Mouse (Mus musculus): ENCODE results near the gene Lrrc1.

Gene Lrrc1

DNA sequence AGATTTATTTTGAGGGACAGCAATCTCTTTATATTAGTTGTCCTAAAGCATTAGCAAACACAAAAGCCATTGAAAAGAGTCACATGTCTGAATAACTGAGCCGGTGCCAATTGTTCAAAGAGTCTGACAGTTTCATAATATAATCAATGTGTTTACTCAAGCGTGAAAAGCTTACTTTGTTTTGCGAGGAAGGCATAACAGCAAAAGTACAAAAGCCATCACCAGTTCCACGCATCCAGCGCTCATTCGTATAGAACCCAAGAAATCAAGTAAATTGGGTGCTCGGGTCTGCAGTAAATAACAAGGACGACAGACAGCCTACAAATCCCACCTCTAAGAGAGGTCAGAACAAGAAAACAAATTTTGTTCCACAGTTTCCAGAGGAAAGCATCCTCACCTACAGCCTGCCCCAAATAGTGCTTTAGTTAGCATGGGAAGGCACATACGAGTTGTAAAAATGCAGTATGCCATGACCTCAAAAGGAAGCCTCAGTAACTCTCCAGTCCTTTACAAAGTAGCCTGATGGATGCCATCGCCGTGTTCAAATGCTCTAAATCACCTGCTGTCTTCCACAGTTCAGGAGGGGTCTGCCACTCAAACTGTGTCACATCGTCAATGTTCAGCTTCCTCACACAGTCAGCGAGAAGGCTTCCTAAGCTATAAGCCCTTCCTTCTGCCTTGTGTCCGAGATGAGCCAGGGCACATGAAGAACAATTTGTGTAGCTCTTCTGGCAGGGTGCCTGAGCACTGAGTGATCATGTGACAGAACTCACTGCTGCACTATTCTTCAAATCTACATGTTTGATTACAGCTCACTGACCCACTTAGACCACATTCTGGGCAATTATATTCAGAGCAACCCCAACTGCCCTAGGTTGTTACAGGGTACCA, 41.9 kb downstream of the Lrrc1 start:
- in situ Hi-C loops (cut with MboI; ENCODE audit: low sequenced_read_pairs) = no loop called here

DNA sequence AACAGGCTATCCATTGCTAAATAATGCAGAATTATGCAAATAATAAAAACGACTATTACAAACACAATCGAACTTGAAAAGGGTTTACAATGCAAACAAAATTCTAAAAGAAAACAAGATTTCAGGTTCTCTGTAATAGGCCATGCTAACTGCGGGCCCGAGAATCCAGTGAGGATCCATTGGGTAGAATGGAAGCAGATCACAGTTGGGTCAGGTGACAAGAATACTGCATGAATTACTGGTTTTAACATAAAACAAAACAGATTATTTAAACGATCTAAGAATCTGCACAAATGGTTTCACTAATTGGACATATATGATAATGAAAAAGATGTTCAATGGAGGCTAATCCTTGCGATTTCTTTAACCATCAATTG, 42.5 kb downstream of the Lrrc1 start:
- in situ Hi-C loops (cut with MboI; ENCODE audit: low sequenced_read_pairs) = no loop called here

GRCm38 (mm10) chr9:77499084-77499483, 45.6 kb downstream of the Lrrc1 start:
- in situ Hi-C loops (cut with MboI; ENCODE audit: low sequenced_read_pairs) = no loop called here

DNA sequence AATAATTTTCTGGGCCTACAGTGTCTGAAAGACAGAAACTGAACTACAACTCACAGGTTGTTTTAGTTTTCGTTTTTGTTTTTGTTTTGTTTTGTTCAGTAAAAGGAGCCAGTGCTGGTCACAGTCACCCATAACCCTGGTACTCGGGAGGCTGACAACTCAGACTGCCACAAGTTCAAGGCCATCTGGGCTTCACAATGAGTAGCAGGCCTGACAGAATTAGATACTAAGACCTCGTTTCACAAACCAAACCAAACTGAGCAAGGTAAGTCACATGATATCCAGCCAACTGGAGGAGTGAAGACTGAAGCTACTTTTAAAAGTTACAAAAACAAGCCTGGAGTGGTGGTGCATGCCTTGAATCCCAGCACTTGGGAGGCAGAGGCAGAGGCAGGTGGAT, 46.3 kb downstream of the Lrrc1 start:
- in situ Hi-C loops (cut with MboI; ENCODE audit: low sequenced_read_pairs) = no loop called here

- in situ Hi-C loops (cut with MboI; ENCODE audit: low sequenced_read_pairs) = no loop called here
Measured at GRCm38 (mm10) chr9:77497173-77497572, 47.5 kb downstream of the Lrrc1 start.

- in situ Hi-C loops (cut with MboI; ENCODE audit: low sequenced_read_pairs) = no loop called here
Measured at GRCm38 (mm10) chr9:77496540-77497062, 48.1 kb downstream of the Lrrc1 start.

DNA sequence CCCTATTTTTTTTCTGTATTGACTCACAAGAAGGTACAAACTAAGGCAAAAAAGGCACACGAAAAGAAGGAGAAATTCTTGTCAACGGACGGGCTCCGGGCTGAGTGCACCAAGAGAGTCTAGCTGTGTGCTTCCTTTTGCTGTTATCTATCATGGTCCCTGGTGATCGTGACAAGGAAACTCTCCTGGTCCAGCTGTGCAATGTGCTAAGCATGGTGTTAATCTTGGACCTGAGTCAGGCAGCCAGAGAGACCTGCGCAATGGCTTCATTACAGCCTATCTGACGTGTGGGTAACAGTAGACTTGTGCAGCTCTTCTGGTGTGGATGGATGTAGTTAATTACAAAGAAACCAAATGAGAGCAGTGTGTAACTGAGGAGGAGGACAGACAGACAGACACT, 50.4 kb downstream of the Lrrc1 start:
- in situ Hi-C loops (cut with MboI; ENCODE audit: low sequenced_read_pairs) = no loop called here

DNA sequence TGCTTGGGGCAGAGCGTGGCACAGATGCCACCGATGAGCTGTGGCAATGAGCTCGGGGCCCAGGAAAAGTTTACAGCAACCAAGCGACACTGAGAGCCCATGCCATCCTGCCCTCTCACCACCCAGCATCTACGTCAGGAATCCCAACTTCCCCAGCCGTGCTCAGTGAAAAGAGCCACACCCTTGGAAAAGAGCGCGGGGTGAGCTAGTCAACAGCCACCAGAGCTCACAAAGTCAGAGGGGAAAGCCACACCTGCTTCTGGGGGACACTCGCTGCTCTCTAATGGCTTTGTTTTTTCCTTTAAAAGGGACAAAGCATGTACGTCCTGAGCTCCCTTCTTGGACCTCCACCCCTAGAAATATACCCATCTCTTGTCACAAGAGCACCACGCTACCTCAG, 56.1 kb downstream of the Lrrc1 start:
- in situ Hi-C loops (cut with MboI; ENCODE audit: low sequenced_read_pairs) = no loop called here

GRCm38 (mm10) chr9:77487427-77487826, 57.2 kb downstream of the Lrrc1 start:
- in situ Hi-C loops (cut with MboI; ENCODE audit: low sequenced_read_pairs) = no loop called here

GRCm38 (mm10) chr9:77485915-77486314, 58.8 kb downstream of the Lrrc1 start:
- in situ Hi-C loops (cut with MboI; ENCODE audit: low sequenced_read_pairs) = no loop called here

DNA sequence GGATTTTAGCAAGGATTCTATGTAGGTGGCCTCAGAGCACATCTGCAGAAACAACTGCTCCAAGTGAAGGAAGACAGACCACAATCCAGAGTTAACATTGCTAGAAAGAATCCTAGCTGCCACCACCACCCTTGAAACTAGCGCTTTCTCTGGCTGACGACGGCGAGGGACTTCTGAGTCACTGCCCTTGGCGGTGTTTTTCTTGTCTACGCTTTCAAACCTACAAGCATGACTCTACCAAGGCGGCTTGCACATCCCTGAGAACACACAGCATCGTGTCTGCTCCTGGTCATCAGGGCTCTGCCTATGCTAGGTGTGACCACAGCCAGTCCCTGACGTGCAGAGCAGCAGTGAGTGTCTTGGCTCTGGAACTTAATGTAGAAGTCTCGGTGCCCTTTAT, 59.9 kb downstream of the Lrrc1 start:
- in situ Hi-C loops (cut with MboI; ENCODE audit: low sequenced_read_pairs) = no loop called here

DNA sequence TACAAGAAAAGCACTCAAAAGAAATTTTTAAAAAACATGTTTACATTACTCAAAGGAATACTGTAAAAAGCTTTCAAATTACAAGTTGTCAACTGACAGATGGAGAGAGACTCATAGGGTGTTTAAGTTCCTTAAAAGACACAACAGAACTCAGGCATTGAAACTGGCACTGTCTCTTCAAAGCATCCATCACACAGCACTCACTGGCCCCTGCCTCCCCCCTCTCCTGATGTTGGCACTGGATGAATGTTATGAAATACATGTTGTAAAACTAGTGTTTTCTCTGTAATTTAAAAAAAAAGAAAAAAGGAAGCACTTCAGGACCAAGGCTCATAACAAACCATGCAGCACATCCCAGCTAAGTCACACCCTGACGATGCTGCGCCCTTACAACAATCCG, 61.1 kb downstream of the Lrrc1 start:
- in situ Hi-C loops (cut with MboI; ENCODE audit: low sequenced_read_pairs) = no loop called here

DNA sequence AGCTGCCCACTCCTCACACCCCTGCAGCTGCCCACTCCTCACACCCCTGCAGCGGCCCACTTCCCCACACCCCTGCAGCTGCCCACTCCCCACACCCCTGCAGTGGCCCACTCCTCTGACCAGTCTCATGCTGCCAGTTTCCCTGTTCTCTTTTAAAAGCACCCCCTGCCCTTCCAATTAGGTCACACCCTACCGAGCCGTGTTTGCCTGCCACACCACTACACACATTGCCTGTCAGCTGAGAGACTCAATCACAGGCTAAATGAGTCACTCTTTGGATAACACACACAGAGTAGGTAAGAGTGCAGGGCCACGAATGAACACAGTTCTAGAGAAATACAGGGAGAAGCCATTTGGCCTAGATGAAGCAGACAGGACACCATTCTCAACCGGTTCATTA, 62.4 kb downstream of the Lrrc1 start:
- in situ Hi-C loops (cut with MboI; ENCODE audit: low sequenced_read_pairs) = no loop called here

GRCm38 (mm10) chr9:77481380-77481779, 63.3 kb downstream of the Lrrc1 start:
- in situ Hi-C loops (cut with MboI; ENCODE audit: low sequenced_read_pairs) = no loop called here

- in situ Hi-C loops (cut with MboI; ENCODE audit: low sequenced_read_pairs) = no loop called here
Measured at GRCm38 (mm10) chr9:77480574-77481319, 63.9 kb downstream of the Lrrc1 start.

DNA sequence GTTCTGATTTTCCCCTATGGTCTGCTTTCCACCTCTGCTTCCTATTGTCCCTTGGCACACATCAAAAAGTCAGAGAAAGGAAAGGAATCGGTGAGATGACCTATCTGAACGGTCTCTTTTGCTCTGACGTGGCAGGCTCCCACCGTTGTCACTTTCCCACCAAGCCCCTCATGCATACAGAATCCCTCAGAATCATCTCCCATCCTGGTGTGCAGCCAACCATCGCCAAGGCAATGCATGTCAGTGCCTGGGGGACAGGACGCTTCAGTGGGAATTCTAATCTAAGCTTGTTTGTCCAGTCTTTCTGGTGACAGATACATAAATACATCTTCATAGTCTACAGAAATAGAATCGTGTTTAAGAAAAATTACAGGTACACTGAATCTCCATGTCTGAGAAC, 64.7 kb downstream of the Lrrc1 start:
- in situ Hi-C loops (cut with MboI; ENCODE audit: low sequenced_read_pairs) = no loop called here

DNA sequence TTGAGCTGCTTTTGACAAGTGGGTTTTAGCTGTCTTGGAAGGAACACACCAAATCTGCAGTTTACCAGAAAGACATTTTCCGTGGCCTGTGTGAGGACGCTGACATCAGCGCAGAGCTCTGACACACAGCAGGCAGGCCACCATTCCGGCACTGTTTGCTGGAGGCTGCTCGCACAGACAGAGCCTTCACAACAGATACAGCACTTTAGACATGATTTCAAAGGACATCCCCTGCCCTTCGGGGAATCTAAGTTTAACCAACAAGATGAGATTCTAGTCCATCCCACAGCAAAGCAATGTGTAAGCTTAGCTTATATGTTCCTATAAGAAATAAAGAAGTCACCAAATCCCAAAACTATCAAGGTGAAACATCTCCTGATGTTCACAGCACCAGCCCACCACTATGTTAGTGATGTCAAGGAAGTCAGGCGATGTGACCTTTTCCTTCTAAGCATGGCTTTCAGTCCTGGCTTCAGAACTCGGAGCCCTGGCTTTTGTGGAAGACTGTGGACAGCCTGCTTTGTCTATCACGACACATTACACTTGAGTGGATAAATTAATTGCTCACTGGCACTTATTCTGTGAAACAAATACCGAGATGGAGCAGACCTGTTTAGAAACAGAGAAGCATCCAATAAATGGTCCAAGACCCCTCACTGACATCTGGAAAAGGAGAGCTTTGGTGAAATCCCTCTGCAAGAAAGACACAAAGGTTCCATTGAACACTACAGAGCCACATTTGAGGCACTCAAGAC, 66.3 kb downstream of the Lrrc1 start:
- in situ Hi-C loops (cut with MboI; ENCODE audit: low sequenced_read_pairs) = no loop called here

- in situ Hi-C loops (cut with MboI; ENCODE audit: low sequenced_read_pairs) = no loop called here
Measured at GRCm38 (mm10) chr9:77474535-77474934, 70.1 kb downstream of the Lrrc1 start.

GRCm38 (mm10) chr9:77472557-77472956, 72.1 kb downstream of the Lrrc1 start:
- in situ Hi-C loops (cut with MboI; ENCODE audit: low sequenced_read_pairs) = no loop called here

GRCm38 (mm10) chr9:77471646-77472220, 72.9 kb downstream of the Lrrc1 start:
- in situ Hi-C loops (cut with MboI; ENCODE audit: low sequenced_read_pairs) = no loop called here

All from CH12F3 (cell line).